Mouse (Mus musculus) cerebellum, postnatal 36 days (tissue): ENCODE measurements around the gene Fam213a.

Experiments used
- DNase-seq, 2 experiments: peaks; one replicate each; pipeline ENCODE4 v3.0.0; 2021 to 2022; ENCODE audit warnings: mixed read lengths in 2 of 2

Fam213a gene

DNA sequence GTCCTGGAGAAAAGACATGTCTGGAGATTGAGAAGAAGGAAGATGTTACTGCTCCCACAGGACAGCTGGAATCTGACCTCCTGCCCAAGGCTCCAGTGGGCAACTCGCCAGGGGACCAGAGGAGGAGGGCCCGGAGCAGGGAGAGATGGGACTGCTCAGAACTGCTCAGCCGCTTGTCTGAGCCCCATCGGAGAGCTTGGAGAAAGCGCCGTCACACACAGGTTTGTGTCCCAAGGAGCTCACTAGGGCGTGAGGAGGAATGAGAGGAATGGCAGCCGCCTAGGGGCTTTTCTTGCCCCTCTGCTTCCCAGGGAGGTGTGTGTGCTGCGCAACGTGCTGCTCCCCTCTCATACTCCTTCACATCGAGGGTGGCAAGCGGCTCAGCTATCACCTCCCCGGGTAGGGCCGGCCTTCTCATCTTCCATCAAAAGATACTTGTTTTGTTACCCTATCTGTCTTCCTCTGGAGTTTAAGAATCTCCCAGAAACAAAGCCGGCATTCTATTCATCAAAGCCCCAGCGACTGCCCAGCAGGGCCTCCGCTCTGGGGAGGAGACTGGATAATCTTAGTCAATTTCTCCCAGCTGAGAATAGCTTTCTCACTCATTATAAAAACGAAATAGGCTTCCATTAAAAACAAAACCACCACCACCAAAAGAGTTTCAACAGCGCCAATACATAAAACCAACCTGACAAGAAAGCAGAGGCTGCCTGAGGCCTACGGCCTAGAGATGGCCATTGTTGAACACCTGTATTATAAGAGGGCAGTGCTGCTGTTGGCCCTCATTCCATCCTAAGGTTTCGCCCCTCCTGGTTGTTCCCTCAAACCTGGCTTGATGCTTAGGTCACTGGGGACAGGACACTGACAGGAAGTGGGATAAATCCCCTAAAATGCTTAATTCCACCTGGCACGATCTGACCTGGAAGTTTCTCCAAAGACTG lies 9.1 kb downstream of the Fam213a start:
- DNase-seq: peak in 1 of 2 experiments; percentile 15

GRCm38 (mm10) chr14:41001576-41001975 lies 12.0 kb downstream of the Fam213a start:
- no peak for DNase-seq

GRCm38 (mm10) chr14:41000801-41001200 lies 12.8 kb downstream of the Fam213a start:
- no peak for DNase-seq

- no peak for DNase-seq
Measured at GRCm38 (mm10) chr14:40999904-41000645, 13.5 kb downstream of the Fam213a start.

- DNase-seq: no peak
Measured at GRCm38 (mm10) chr14:40996171-40996570, 17.4 kb downstream of the Fam213a start.

DNA sequence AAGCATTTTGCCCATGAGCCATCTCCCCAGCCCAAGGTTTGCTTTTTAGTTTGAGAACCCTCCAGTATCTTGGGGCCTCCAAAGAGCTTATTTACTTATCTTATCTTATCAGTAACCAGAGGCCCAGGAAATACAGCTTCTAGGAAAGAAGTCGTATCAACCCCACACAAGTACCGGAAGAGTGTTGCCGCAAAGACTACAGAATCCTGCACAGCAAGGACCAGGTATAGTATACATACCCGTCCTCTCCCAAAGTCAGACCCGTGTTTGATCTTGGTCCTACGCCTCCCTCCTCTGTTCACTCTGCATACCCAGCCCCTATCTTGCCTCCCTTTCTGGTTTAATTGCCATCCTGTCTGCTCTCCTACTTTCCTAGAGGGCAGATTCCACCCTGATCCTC lies 21.1 kb downstream of the Fam213a start:
- DNase-seq: no peak

DNA sequence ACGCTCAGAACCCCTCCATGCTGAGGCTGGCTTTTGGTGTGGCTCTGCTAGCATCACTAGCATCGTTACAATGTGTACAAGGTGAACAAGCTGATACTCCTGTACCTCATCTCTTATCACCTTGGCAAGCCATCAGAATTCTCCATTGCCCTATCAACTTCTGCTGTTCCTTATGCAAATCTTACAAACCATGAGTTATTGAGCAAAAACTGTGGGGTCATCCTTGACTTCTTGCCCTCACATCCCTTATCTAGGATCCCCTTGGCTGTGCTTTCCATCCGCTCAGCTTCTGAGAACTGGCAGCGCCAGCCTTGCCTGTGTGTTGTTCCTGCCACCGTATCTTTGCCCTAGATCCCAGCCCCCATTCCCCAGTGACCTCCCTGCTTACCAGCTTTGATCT lies 24.8 kb downstream of the Fam213a start:
- no peak for DNase-seq

- no peak for DNase-seq
Measured at GRCm38 (mm10) chr14:40987184-40987583, 26.4 kb downstream of the Fam213a start.

- DNase-seq: no peak
Measured at GRCm38 (mm10) chr14:40985635-40986034, 28.0 kb downstream of the Fam213a start.

DNA sequence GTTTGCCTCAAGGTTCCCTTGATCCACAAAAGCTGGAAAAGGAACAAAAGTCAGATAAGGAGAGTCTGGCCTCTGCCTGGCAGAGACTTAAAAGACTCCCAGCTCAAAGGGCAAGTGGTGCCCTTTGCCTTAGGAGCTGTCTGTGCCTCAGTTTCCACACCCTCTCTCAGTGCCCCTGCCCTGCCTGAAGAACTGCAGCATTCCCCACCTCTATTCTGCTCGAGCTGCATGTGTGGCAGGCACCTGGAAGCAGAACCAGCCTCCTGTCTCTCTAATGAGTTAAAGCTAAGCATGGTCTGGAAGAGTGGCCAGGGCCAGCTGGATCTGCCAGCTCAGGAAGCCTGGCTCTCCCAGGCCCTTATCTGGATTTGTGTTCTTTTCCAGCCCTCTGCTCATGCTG lies 33.9 kb downstream of the Fam213a start:
- DNase-seq: no peak

DNA sequence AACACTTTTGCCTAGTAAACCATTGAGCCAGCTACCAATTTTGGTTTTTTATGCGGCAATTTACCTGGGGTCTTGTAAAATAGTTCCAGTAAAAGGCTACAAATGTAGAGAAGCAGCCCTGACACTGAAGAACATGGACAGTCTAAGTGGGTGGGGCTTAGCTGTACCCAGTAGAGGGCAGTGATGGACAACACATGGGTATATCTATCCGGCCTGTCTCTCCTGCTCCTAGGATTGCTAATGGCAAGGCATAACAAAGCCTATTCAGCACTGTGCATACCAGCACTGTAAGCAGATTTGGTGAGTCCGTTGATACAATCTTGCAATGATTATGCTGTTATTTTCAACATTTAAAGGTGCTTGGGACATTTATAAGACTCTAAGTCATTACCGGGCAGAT lies 34.6 kb downstream of the Fam213a start:
- DNase-seq: peak; percentile 28 to 33

GRCm38 (mm10) chr14:40975127-40975721 lies 38.4 kb downstream of the Fam213a start:
- DNase-seq: peak; percentile 64 to 75

DNA sequence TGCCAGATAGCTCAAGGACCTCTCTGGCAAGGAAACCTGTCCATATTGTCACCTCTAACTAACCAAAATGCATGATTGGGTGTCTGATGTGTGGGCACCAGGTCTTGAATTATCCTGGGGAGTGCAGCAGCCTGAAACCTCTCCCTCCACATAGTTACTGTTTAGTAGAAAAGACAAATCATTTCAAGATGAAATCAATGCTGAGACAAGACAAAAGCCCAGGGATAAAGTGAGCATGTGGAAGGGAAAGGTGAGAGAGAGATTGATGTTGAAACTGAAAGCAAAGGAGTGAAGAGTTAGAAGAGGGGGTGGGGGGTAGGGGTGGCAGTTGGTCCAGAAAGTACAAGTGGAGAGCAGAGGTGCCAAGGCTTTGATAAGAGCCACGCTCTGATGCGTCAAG lies 45.5 kb downstream of the Fam213a start:
- DNase-seq: no peak

GRCm38 (mm10) chr14:40967598-40967900 lies 46.0 kb downstream of the Fam213a start:
- no peak for DNase-seq

DNA sequence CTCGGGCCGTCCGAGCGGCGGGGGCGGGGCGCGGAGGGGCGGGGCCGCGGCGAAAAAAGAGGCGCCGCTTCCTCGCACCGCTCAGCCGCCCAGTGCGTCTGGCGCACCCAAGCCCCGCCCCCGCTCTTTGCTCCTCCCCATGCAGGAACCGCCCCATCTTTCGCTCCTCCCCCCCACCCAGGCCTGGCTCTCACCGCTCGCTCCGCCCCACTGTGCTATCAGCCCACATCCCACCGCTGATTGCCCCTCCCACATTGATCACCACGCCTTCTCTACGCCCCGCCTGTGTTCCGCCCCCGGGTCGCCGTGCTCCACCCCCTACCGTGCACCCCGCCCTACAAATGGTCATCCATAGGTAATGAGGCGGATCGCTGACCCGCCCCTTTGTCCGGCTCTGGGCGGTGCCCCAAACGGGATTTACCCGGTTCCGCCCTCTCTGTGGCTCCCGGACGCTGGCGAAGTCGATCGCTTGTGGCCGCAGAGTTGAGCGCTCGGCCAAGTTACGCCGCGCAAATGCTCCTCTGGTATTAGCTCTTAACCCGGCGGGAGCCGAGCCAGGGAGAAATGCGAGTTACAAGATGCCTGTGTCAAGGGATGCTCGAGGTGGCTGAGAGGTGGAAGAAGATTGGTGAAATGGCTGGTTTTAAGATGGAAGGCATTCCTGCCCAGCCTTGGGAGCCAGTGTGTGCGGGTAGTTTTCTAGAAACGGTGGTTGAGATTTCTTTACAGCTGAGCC lies 46.6 kb downstream of the Fam213a start:
- DNase-seq: peak; percentile 93 to 95

DNA sequence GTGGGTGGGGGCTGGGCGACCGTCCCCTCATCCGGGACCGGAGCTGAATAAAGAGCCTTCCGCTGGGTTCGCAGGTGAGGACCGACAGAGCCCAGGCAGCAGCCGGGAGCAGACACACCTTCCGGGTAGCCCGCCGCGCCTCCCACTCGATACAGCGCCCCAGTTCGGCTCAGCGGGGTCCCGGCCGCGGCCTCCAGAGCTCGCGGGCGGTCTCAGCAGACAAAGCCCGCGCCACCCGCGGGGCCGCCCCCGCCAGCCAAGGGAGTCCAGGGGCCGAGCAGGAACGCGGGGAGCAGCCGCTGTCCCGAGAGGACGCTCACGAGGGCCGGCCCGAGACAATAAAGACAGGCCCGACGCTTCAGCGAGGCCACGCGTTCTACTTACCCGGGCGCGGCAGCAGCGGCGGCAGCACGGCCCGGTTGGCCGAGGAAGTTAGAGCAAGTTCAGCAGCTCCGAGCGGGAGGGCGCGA lies 47.2 kb downstream of the Fam213a start, which contains the start of gene Tspan14:
TSS of gene Tspan14 (minus strand) at position 416 of the 470 bp plus-strand sequence.
- no peak for DNase-seq

DNA sequence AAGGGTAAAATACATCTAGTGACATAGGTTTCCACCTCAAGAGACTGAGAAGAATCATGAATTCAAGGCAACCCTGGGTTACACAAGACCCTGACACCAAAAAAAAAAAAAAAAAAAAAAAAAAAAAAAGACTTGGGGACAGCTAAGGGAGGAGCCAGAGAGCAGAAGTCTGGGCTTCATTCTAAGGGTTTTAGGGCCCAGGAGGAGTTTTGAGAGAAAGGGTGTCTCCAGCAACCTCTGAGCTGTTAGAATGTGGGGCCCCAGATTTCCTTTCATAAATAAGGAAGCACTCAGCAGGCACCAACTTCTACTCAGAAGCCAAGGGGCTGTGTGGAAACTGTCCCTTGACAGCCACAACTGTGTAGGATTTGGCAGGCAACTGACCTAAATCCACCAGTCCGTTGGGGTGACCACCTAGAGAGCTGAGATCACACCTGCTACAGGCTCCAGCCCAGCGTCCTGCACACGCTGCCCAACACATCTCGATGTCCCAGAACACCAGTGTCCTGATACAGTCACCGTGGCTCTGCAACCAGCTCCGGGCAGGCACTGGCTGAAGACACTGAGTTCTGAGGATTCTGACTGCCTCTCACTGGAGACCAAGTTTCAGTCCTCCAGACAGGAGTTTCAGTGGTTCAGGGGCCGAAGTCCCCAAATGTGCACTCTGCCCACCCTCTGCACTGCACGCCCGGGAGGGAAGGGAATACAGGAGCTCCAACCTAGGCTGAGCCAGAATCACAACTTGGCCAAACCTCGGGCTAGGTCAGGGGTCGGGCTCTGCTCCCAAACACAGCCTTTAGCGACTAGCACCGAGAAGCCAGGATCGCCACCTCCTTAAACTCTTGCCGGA lies 47.9 kb downstream of the Fam213a start:
- peak in 1 of 2 experiments; percentile 26 for DNase-seq

DNA sequence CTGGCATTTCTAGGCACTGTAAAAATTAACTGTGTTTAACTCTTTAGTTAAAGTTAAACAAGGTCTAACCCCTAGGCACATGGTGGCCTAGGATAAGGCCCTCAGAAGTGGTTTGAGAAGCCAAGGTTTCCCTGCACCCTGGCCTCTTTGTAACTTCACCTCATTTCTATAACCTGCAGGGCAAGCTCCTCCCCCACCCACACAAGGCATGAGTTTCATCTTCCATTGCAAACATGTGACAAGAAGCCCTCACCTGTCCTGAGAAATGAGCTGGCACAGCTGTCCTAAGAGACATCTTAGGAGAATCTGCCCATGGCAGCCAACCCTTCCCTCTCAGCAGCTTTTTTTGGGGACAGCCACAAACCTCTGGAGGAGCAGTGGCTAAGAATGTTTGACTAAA lies 48.7 kb downstream of the Fam213a start:
- DNase-seq: no peak

DNA sequence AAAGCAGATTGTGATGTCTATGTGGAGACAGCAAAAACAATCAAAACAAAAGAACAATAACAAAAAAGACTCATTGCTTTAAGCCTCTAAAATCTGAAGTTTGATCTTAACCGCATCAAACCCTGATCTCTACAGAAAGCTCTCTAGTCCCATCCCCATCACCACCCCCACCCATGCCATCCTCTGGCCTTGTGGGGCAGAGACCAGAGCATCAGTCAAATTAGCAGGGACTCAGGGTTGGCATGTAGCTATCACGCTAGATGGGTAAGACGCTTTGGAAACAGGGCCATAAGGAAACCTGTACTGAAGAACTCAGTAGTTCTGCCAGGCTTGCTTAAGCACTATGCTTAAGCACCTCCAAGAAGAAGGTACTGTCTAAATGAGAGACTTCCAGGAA lies 49.4 kb downstream of the Fam213a start:
- DNase-seq: no peak

DNA sequence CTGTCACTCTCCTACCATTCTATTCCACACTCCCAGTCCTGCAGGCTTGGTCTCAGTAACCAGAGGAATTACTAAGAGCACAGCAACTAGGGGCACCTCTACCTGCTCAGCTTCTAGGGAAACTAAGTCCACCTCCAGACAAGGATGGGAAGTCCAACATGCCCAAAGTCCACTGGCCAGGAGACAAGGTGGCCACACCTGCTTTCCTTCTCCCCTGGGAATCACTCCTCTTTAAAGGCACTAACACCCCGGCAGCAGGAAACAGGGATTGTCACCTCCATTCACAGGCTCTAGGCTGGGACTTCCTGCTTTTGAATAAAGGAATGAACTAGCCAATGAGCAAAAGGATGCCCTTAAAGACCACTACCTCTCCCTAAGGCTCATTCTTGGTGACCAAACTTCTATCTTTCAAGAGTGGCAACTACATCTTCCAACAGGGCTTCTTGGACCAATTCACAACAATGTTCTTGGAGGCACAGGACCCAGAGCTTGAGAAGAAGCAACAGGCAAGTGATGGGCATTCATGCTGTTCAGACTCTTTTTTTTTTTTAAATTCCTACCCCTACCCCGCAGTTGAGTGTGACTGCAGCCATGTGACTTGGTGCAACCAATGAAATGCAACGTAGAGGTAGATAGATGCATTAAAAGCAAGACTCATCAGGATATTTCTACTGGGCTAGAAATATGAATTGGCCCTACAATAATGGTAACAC lies 49.9 kb downstream of the Fam213a start:
- no peak for DNase-seq
